Mouse (Mus musculus) C2C12 (cell line): Measurements from ENCODE around the gene Lamb2.

Source experiments
- CEBPB ChIP-seq: IDR thresholded peaks from one replicate; pipeline ENCODE4 v1.6.1; 2011; ENCODE audit warnings: low read depth, mild to moderate bottlenecking, control low read depth, moderate library complexity
- CTCF ChIP-seq: IDR thresholded peaks from one replicate; pipeline ENCODE4 v1.5.1; 2011; ENCODE audit not compliant: control insufficient read depth, insufficient read depth, insufficient read length
- FOSL1 ChIP-seq: IDR thresholded peaks from one replicate; pipeline ENCODE4 v1.8.0; 2011; ENCODE audit warnings: mild to moderate bottlenecking, low read length; ENCODE audit not compliant: poor library complexity, insufficient read depth, severe bottlenecking
- MAX ChIP-seq: IDR thresholded peaks from one replicate; pipeline ENCODE4 v1.6.1; 2011; ENCODE audit warnings: mild to moderate bottlenecking, control low read depth
- USF1 ChIP-seq: IDR thresholded peaks from one replicate; pipeline ENCODE4 v1.6.1; 2011; ENCODE audit warnings: low read depth, mild to moderate bottlenecking, control low read depth, moderate library complexity

DNA sequence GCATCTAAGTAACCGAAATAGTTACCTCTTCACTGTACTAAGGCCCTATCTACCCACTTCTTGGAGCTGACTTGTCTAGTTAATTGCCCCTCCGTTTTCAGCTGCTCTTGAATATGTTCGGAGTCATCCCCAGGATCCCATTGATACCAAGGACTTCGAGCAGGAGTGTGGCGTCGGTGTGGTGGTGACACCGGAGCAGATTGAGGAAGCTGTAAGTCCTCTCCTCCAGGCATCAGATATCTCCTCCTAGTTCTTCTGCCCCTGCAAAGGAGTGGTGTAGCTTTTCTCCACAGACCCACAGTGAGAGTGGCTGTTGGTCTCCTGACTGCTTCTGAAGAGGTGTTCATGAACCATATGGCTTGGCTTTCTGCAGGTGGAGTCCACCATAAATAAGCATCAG lies 29.2 kb downstream of the Lamb2 start:
- TF ChIP-seq CTCF (no peak), CEBPB (no peak), MAX (no peak), USF1 (no peak), FOSL1 (no peak)
